Mouse (Mus musculus) lung, postnatal 10 days (tissue): ENCODE data around the gene Tufm.
A peak's percentile ranks its signal among the peaks of the same experiment; 100 is the strongest.

Experiments used
- DNase-seq: peaks from one replicate; pipeline ENCODE4 v3.0.0; 2021

The Tufm gene

DNA sequence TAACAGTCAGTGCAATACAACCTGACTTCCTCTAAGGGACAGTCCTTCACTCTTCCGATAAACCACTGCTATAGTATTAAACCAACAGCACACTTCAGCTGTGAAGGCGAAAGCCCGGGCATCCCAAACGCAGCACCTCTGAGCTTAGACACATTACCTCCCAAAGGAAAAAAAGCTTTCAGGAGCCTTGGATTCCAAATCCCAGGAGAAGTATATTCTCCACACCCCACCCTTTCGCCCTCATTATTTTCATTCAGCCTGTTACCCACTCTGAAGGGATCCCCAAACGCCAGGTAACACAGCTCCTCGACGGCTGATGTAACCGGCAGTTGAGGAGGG is 14.5 kb downstream of the Tufm start:
- DNase-seq, result no peak

DNA sequence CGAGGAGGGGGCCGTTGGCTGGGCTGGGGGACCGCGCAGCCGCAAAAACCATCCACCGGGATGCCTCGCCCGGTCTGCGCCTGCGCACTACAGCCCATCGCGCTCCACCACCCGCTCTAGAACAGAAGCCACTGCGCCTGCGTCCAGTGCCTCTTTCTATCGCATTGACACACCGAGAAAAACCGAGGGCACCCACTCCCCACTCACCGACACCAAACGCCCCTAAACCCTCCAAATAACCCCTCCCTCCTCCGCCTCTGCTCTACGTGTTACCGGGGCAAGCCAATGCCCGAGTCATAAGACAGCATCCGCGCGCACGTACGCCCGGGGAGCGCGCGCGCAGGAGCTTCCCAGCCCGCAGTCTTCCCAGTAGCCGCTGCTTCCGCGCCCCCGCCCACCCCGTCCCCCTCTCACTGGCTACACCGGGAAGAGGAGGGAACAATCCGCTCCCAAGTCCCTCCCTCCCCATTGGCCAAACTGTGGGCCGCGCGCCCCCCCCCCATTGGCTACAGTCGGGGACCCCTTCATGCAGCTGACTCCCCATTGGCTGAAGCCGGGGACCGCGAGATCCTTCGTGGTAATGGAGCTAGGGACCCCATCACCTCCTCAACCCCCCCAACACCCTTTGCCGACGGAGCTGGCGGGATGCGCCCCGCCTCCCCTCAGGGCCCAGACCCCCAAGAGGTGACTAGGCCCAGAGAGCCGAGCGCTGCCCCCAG is 15.0 kb downstream of the Tufm start:
- peak; percentile 97 for DNase-seq

DNA sequence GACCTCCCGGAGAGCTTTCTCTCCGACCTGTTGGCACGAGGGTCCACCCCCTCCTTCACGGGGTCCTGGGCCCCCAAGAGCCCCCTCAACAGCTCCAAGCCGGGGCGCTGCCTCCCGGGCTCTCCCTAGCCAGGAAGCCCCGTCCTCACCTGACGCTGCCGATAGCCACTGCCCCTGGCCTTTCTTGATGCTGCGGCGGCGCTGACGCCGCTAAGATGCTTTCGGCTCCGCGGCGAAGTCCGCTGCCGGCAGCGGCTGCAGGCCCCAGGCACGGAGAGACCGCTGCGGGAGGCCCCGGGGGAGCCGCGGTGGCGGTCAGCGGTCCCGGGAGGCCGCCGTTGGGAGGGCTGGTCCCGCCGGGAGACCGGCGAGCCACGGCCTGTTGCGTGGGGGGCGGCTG is 15.6 kb downstream of the Tufm start:
- DNase-seq, result no peak

DNA sequence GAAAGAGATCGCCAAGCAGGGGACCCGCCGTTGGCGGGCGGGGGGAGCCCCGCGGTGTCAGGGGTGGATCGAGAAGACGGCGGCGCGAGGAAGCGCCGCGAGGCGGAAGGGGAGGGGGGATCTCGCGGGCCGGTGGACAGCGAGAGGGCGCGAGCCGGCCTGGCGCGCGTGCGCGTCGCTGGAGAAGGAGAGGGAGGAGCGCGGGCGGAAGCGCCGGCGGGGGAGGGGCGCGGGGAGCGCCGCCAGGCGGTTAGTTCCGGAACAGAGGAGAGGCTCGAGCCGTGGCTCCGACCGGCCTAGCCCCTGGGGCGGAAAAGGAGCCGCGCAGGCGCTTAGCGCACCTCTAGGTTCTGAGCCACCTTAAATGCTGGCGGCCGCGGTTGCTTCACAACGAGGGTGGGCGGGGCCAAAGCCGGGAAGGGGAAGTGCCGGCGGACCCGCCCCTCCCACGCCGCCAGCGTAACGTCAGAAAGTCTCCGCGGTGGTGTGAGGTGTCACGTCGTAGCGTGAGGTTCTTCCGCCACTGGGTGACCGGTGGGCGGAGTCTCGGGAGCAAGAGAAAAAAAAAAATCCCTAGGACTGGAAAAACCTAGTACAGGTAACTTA is 16.2 kb downstream of the Tufm start, which contains the start of gene Atxn2l:
Gene Atxn2l, minus strand, starts transcription at position 165 of the 606 bp plus-strand sequence.
- peak; percentile 99 for DNase-seq

DNA sequence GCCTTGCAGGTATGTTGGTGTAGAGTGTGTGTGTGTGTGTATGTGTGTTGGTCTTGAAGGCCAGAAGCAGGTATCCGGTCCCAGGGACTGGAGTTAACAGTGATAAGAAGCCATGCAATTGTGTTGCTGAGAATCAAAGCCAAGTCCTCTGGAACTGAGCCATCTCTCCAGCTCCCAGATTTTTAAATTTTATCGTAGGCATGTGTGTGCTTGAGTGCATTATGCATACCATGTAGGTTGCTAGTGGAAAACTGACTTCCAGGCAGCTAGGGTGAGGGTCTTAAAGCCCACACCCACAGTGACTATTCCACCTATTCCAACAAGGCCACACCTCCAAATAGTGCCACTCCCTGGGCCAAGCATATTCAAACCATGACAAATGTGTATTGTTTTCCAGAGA is 17.8 kb downstream of the Tufm start:
- DNase-seq, result no peak

DNA sequence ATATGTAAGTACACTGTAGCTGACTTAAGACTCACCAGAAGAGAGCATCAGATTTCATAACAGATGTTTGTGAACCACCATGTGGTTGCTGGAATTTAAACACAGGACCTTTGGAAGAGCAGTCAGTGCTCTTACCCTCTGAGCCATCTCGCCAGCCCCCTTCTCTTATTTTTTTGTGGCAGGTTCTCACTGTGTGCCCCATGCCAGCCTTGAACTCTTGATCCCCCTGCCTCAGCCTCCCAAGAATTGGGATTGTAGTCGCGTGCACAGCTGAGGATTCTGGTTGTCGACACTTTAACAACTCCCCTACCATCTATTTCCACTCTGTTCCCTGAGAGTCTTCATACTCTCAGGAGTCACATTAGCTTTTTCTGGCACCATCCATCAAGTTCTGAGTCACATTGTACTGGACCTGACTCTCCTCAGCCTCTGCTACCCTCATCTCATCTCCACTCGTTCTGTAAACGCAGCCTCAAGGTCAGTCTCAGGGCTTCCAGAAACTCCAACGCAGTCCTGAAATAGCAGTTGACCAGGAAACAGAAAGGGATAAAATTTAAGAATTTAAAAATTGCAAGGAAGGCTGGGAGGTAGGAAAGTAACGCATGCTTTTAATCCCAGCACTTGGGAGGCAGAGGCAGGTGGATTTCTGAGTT is 20.1 kb downstream of the Tufm start:
- no peak for DNase-seq

DNA sequence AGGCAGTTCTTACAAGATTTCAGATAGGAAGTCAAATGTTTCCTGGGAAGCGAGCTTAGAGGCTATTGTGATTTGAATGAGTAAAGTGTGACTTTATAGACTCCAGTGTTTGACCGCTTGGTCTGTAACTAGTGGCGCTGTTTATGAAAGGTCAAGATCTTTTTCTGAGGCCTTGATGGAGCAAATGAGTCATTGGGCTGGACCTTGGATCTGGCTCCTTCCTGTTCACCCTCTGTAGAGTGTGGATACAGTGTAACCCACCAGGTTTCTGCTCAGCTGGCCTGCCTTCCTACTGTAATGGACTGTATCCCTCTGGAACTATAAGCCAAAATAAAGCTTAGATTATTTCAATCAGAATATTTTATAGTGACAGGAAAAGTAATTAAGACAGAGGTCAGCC is 24.1 kb downstream of the Tufm start:
- no peak for DNase-seq

DNA sequence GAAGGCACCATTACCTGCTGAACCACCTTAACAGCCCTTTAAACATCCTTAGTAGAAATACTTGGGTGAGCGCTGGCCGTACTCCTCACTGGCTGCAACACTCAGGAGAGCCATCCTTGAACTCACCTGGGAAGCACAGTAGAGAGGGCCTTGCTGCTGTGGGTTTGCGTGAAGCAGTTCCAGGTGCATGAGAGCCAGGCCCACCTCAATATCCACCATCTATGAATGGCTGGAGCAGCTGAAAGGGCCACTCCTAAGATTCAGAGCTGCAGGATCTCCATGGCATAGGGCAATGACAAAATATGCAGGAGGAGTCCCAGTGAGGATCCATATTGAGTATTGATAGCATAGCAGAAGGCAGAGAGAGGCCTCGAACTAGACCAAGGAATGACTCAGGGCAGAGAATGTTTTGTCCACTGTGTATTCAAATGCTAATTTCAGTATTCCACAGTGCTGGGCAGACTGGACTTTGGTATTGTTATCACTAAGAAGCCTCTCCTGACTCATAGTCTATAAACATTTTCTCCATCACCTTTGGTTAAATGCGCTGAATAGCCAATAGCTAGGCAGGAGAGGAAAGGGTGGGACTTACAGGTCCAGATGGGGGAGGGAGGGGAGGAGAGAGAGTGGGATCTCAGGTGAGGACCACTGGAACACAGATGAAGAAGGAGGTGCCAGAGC is 31.2 kb downstream of the Tufm start:
- no peak for DNase-seq

DNA sequence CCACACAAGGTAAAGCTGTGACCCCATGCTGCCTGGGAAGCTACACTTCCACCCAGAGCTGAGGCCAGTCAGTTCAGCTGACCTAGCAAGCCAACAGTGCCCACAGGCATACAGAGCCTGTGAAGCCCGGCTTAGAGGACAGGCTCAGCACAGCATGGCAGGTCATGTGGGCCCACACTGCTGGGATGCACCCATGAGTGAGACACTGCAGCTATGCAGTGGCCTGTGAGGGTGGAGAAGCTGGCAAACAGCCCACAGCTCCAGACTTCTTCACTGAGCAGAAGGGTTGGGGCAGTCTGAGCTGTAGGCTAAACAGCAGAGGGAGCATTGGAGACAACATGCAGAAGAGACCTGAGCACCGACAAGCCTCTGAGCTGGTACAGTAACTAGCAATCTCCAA is 32.4 kb downstream of the Tufm start:
- DNase-seq, result peak; percentile 52

DNA sequence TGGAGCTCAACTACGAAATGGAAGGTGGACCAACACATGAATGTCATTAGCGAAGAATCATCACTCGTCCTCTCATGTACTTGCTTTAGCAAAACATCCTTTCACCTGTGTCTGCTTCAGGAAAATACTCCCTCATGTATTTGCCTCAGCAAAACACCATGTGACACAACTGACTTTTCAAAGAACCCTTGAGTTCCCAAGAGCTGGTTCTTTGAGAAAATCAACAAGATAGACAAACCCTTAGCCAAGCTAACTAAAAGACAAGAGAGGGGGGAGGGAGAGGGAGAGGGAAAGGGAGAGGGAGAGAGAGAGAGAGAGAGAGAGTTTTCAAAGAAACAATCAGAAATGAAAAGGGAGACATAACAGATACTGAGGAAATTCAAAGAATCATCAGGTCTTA is 36.2 kb downstream of the Tufm start:
- DNase-seq, result no peak

DNA sequence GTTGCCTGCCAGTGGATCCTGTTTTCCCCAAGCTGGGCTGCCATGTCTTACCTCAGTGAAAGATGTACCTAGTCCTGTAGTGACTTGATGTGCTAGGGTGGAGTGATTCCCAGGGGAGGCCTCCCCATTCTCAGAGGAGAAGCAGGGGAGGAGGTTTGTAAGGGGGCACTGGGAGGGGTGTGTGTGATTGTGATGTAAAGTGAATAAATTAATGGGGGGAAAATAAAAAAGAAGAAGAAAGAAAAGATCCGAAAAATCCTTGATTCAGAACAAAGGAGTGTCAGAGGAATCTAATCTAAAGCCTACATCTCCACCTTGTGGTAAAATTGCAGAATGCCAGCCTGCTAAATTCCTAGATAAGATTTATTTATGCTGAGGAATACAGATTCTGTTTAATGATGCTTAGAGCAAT is 41.0 kb downstream of the Tufm start:
- peak; percentile 53 for DNase-seq

DNA sequence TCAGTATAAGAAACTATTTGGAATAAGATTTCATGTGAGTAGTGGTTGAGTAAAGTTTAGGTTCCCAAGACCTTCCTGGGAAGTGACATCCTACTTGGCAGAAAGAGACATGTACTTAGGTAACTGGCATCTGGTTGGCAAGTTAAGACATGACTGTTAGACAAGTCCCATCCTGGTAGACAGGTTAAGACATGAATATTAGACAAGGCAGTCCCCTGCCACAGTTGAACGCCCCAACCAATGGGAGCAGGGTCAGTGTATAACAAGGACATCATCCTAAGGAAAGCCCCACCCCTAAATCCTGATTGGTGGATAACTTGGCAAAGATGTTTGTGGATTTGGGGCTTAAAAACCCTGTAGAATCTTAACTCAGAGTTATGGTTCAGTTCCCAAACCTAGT is 46.3 kb downstream of the Tufm start:
- no peak for DNase-seq

DNA sequence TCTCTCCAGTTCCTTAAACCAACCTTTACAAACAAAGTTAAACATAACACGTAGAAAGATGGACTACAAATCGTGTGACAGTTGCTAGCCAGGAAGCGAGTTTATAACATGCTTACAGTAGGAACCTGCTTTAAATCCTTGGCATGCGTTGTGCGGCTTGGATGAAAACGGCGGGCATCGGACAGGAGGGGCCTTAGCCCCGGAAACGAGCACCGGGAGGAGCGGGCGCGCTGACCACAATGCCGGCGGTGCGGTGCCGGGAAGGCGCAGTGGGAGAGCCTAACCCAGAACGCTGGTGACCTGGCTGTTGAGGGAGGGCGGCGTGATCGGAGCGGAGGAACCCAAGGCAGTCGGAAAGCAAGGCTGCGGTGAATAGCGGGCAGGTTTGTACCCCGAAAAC is 48.6 kb downstream of the Tufm start:
- DNase-seq, result peak; percentile 10

DNA sequence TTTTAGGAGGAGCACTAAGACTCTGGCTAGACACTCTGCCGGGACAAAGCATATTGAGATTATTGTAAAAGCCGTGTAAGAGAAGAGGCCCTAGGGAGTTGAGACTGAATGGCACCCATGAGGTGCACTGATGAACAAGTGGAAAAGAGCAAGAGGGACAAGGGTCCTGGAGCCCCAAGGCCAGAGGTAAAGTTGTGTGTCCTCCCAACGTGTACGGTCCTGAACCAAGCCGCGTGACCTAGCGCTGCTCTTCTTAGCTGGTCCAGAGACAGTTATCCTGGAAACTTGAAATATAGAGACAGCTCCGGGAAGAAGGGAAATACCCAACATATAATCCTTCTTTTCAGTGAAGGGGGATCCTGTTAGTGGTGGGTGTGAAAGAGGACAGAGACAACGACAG is 49.3 kb downstream of the Tufm start:
- DNase-seq, result no peak

DNA sequence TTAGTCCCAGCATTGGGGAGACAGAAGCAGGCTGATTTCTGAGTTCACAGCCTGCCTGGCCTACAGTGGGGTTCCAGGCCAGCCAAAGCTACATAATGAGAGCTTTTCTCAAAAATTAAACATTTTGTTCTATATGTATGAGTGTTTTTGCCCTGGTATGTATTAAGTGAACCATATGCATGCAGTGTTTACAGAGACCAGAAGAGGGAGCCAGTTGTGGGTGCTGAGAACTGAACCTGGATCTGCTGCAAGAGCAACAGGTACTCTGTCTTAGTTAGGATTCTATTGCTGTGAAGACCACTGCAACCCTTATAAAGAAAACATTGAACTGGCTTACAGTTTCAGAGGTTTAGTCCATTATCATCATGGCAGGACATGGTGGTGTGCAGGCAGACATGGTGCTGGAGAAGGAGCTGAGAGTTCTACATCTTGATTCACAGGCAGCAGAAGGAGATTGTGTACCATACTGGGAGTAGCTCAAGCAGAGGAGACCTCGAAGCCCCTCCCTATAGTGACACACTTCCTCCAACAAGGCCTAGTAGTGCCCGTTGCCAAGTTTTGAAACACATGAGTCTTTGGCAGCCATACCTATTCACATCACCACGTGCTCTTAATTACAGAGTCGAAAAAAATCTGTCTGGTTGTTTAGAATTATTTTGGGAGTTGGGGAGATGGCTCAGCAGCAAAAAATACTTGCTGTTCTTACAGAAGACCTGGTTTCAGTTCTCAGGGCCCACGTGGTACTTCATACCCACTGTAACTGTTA is 50.8 kb downstream of the Tufm start:
- DNase-seq, result peak; percentile 25
